Mouse (Mus musculus) subcutaneous adipose tissue, adult 2 months (tissue): ENCODE data around the gene Atp6v1a. TPM values are rescaled to one million over a fixed set of nuclear protein-coding genes. Genes with fewer than 3 reads are reported as not detected.

Experiments
- polyA plus RNA-seq: library from polyadenylated mRNA; depleted of rRNA; stranded (reverse); fragments of >200 nt; gene quantifications from 2 replicates; pipeline ENCODE4 v1.2.3, GENCODE M21; 2012; ENCODE audit warnings: low replicate concordance; rRNA removed

Atp6v1a gene
- 35.0 and 38.3 TPM in 2 replicates for polyA plus RNA-seq

GRCm38 (mm10) chr16:44139536-44140185 lies at the start of gene Atp6v1a, which contains the start of gene Naa50:
Gene Atp6v1a (minus strand): TSS chr16:44139705.
Gene Naa50 (plus strand): TSS chr16:44139830.

GRCm38 (mm10) chr16:44173155-44173941 lies 33.8 kb upstream of the Atp6v1a start, which contains the start of gene Usf3:
Gene Usf3 (plus strand): TSS chr16:44173246.

GRCm38 (mm10) chr16:44063025-44063894 lies 76.2 kb downstream of the Atp6v1a start, which contains the start of gene Gramd1c:
Gene Gramd1c (minus strand): TSS chr16:44063345.

Other genes with a start within 250 kb of the Atp6v1a start
- gene Ccdc191, start 249.9 kb downstream of the Atp6v1a start, polyA plus RNA-seq: 1.4 and 12.2 TPM in 2 replicates
- gene Qtrt2, start 212.9 kb downstream of the Atp6v1a start, polyA plus RNA-seq: 11.1 and 39.3 TPM in 2 replicates
- gene Zdhhc23, start 159.9 kb downstream of the Atp6v1a start, polyA plus RNA-seq: 0.32 and 1.1 TPM in 2 replicates
- gene Gramd1c, start 76.4 kb downstream of the Atp6v1a start, polyA plus RNA-seq: 0.40 and 1.7 TPM in 2 replicates
- 6.6 and 14.5 TPM in 2 replicates for gene Naa50, start 125 bp upstream of the Atp6v1a start, polyA plus RNA-seq
- gene Usf3, start 33.5 kb upstream of the Atp6v1a start, polyA plus RNA-seq: 7.1 and 11.2 TPM in 2 replicates
- 0.40 and 4.4 TPM in 2 replicates for gene Sidt1, start 193.5 kb upstream of the Atp6v1a start, polyA plus RNA-seq
- 6.8 and 13.1 TPM in 2 replicates for gene Spice1, start 207.4 kb upstream of the Atp6v1a start, polyA plus RNA-seq